Mouse (Mus musculus): ENCODE results near the gene Gm21874.
"Not testable (repeated sequence)": the region's sequence is repeated elsewhere in the genome, so short reads cannot be mapped to it uniquely, and the experiment has no call there.

Gene Gm21874

DNA sequence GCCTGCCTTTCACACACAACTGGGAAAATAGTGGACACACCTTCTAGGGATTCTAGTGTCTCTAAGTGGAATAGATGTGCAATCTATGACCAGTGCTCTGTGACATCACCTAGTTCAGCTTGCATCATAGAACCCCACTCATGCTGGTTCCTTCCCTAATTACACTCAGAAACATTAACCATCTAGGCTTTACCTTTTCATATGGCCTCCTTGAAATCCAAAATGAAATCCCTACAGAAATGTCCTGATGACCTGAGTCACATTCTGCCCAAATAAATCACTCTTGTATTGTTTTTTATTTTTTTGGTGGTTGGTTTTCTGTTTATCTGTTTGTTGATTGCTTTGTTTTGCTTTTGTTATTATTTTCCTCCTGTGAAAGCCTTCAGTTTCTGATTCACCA lies at the start of gene Gm21874:
Gene Gm21874, minus strand, starts transcription at position 101 of the 400 bp plus-strand sequence.
- DNase-seq (ENCODE audit: low spot score) = not testable (repeated sequence)

Data from ovary, adult 18-20 months (tissue).